Mouse (Mus musculus): ENCODE data around the gene Mbtd1. TPM values are rescaled to one million over a fixed set of nuclear protein-coding genes. Genes with fewer than 3 reads are reported as not detected.

The Mbtd1 gene
- polyA plus RNA-seq, 1 experiment = 25.9 TPM

- TF ChIP-seq CTCF (IDR thresholded peaks at IDR 0.05; ENCODE audit: low read depth, low read length) (no peak), POLR2A (IDR thresholded peaks at IDR 0.05; ENCODE audit: borderline replicate concordance, low read depth, low read length) (no peak)
- no peak overlapping the region for H3K4me3 ChIP-seq (ENCODE audit: insufficient read depth, low read length)
- peaks cover 11% of the 10 kb centered on the region for H3K4me1 ChIP-seq (ENCODE audit: control insufficient read depth, insufficient read depth, low read length)
- peak overlapping the region; percentile 32; the same call in 1 of the 2 replicates for H3K27ac ChIP-seq (ENCODE audit: insufficient read depth, low read depth, low read length)
These were observed 93.9 kb downstream of the Mbtd1 start for GRCm38 (mm10) chr11:93979502-93980049.

- Histone ChIP-seq H3K4me3 (ENCODE audit: insufficient read depth, low read length) (no peak overlapping the region), H3K27ac (ENCODE audit: insufficient read depth, low read depth, low read length) (peak overlapping the region; percentile 62), H3K4me1 (ENCODE audit: control insufficient read depth, insufficient read depth, low read length) (peaks cover 37% of the 10 kb centered on the region)
- TF ChIP-seq CTCF (IDR thresholded peaks at IDR 0.05; ENCODE audit: low read depth, low read length) = no peak
- no peak for TF ChIP-seq POLR2A (IDR thresholded peaks at IDR 0.05; ENCODE audit: borderline replicate concordance, low read depth, low read length)
These were observed 99.0 kb downstream of the Mbtd1 start for GRCm38 (mm10) chr11:93984619-93985018.

DNA sequence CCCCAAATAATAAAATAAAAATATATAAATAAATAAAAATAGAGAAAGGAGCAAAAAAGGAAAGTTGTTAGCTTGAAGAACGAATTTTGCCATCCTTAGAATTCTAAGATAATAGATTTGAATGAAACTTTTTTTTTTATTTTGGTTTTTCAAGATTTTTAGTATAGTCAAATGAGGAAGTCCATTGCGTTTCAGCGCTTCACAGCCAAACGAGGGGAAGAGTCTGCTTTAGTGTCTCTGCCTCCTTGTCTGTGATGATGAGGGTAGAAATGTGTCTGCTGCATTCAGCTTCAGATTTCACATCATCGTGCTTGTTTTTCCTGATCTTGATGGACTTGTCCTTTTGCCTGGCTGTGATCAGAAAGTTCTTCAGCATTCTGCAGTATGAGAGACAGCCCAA lies 99.6 kb downstream of the Mbtd1 start:
- H3K4me1 ChIP-seq (ENCODE audit: control insufficient read depth, insufficient read depth, low read length) = peaks cover 36% of the 10 kb centered on the region
- TF ChIP-seq POLR2A (IDR thresholded peaks at IDR 0.05; ENCODE audit: borderline replicate concordance, low read depth, low read length) (no peak), CTCF (IDR thresholded peaks at IDR 0.05; ENCODE audit: low read depth, low read length) (no peak)

GRCm38 (mm10) chr11:93986298-93986697 lies 100.6 kb downstream of the Mbtd1 start:
- H3K27ac ChIP-seq (ENCODE audit: insufficient read depth, low read depth, low read length) = no peak overlapping the region
- peaks cover 36% of the 10 kb centered on the region for H3K4me1 ChIP-seq (ENCODE audit: control insufficient read depth, insufficient read depth, low read length)
- no peak for TF ChIP-seq POLR2A (IDR thresholded peaks at IDR 0.05; ENCODE audit: borderline replicate concordance, low read depth, low read length)
- no peak for TF ChIP-seq CTCF (IDR thresholded peaks at IDR 0.05; ENCODE audit: low read depth, low read length)
- no peak overlapping the region for H3K4me3 ChIP-seq (ENCODE audit: insufficient read depth, low read length)

More for the DNA sequence above, 99.6 kb downstream of the Mbtd1 start:
- peak overlapping the region; percentile 58 for H3K27ac ChIP-seq (ENCODE audit: insufficient read depth, low read depth, low read length)
- no peak overlapping the region for H3K4me3 ChIP-seq (ENCODE audit: insufficient read depth, low read length)

DNA sequence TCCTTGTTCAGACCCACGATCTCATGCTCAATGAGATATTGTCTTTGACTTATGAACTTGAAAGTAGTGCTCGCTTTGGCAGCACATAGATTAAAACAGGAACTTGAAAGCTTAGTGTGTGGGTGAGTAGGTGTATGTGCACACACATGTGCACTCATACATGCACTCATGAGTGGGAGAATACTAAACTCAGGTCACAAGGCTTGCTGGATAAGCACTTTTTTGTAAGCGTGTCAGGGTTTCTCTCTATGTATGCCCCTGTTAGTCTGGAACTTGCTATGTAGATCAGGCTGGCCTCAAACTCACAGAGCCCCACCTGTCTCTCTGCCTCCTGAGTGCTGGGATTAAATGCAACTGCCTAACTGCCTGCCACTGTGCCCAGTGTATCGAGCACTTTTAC lies 101.4 kb downstream of the Mbtd1 start:
- no peak for TF ChIP-seq CTCF (IDR thresholded peaks at IDR 0.05; ENCODE audit: low read depth, low read length)
- TF ChIP-seq POLR2A (IDR thresholded peaks at IDR 0.05; ENCODE audit: borderline replicate concordance, low read depth, low read length) = no peak
- Histone ChIP-seq H3K4me1 (ENCODE audit: control insufficient read depth, insufficient read depth, low read length) (peaks cover 33% of the 10 kb centered on the region), H3K27ac (ENCODE audit: insufficient read depth, low read depth, low read length) (peak overlapping the region; percentile 82), H3K4me3 (ENCODE audit: insufficient read depth, low read length) (no peak overlapping the region)

- peaks cover 33% of the 10 kb centered on the region for H3K4me1 ChIP-seq (ENCODE audit: control insufficient read depth, insufficient read depth, low read length)
- H3K4me3 ChIP-seq (ENCODE audit: insufficient read depth, low read length) = peak overlapping the region; percentile 29; the same call in 1 of the 2 replicates
- TF ChIP-seq CTCF (IDR thresholded peaks at IDR 0.05; ENCODE audit: low read depth, low read length) (no peak), POLR2A (IDR thresholded peaks at IDR 0.05; ENCODE audit: borderline replicate concordance, low read depth, low read length) (no peak)
- peak overlapping the region; percentile 82 for H3K27ac ChIP-seq (ENCODE audit: insufficient read depth, low read depth, low read length)
These were observed 102.1 kb downstream of the Mbtd1 start for GRCm38 (mm10) chr11:93987625-93988327.

DNA sequence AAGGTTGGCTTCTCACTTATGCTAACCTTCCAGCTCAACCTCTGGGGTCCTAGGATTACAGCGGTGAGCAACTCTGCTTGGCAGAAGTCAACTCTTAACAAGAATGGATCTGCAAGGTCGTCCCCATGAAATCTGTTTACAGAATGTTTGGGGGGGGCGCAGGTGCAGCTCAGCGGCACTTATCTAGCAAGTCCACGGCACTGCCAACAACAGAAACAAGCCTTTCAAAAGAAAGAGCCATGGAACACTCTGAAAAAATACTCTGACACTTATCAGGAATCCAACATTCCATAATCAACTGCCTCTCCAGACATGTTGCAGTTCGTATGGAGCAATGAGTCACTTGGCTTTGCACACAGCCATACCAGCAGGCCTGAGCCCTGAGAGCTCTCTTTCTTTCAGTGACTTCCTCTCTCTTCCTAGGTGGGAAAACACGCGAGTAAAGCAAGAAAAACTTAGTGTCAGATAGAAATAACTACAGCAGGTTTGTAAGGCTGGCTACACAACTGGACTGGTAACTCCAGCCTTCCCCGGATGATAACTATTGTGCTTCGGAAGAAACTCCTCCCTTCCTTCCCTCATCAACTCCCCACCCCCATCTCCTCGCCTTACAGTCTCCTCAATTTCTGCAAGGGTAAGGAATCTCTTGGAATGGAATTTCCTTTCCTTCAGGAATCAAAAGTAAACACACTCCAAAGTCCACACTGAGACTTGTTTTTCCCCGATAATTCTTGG lies 102.8 kb downstream of the Mbtd1 start:
- TF ChIP-seq POLR2A (IDR thresholded peaks at IDR 0.05; ENCODE audit: borderline replicate concordance, low read depth, low read length) (no peak), CTCF (IDR thresholded peaks at IDR 0.05; ENCODE audit: low read depth, low read length) (no peak)
- no peak overlapping the region for H3K4me3 ChIP-seq (ENCODE audit: insufficient read depth, low read length)
- H3K27ac ChIP-seq (ENCODE audit: insufficient read depth, low read depth, low read length) = peak overlapping the region; percentile 82
- H3K4me1 ChIP-seq (ENCODE audit: control insufficient read depth, insufficient read depth, low read length) = peaks cover 33% of the 10 kb centered on the region

DNA sequence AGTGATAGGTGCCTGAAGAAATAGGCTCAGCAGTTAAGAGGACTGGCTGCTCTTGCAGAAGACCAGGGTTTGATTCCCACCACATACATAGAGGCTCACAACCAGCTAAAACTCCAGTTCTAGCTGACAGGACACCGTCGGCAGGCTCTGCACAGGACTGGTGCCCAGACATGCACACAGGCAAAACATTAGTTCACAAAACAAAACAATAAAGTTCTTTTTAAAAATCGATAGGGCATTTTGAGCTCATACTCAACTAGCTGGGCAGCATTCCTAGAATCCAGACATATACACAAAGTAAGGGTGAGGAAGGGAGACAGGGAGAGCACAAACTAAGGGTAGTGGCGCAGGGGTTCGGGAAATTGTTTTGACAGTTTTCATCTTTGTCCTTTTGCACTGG lies 108.9 kb downstream of the Mbtd1 start:
- Histone ChIP-seq H3K27ac (ENCODE audit: insufficient read depth, low read depth, low read length) (peak overlapping the region; percentile 86), H3K4me1 (ENCODE audit: control insufficient read depth, insufficient read depth, low read length) (peaks cover 25% of the 10 kb centered on the region), H3K4me3 (ENCODE audit: insufficient read depth, low read length) (peak overlapping the region; percentile 40)
- TF ChIP-seq CTCF (IDR thresholded peaks at IDR 0.05; ENCODE audit: low read depth, low read length) = no peak

DNA sequence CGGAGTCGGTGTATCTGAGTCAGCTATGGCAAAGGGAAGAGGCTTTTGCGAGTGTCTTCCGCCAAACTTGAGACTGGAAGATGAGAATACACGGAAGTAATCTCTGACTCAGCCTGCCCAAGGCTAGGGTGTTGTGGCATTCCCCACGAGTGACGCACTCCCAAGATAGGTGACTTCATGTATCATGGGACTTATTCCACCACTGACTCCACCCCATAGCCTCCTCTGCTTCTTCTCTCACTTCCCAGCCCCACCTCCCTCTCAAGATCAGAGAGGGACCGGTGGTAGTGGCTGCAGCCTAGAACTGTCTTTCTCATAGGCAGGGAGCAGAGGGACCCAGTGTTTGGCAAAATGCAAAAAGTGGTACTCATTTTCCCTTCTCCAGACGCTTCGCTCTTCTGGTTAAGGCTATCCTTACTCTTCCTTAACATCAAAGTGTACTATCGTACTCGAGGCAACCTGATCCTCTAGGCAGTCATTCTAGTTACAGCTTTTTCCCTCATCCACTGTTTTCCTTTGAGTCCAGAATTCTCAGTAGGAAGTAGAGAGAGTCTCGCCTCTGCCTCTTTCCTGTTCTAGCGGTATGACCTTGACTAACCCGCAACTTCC lies 109.6 kb downstream of the Mbtd1 start:
- Histone ChIP-seq H3K4me3 (ENCODE audit: insufficient read depth, low read length) (peak overlapping the region; percentile 63), H3K4me1 (ENCODE audit: control insufficient read depth, insufficient read depth, low read length) (peaks cover 27% of the 10 kb centered on the region), H3K27ac (ENCODE audit: insufficient read depth, low read depth, low read length) (peak overlapping the region; percentile 93)
- no peak for TF ChIP-seq CTCF (IDR thresholded peaks at IDR 0.05; ENCODE audit: low read depth, low read length)
- TF ChIP-seq POLR2A (IDR thresholded peaks at IDR 0.05; ENCODE audit: borderline replicate concordance, low read depth, low read length) = no peak
